Mouse (Mus musculus): Measurements from ENCODE around the gene Ascl2. TPM values are rescaled to one million over a fixed set of nuclear protein-coding genes. Genes with fewer than 3 reads are reported as not detected.

Ascl2 gene
- polyA plus RNA-seq (2016; fragmentation: Nextera tagmentation; extraction: Ambion mirVana) = 0.40 TPM in 1 of 2 replicates, not detected in the other

- Histone ChIP-seq H3K27ac (replicated peaks) (no peak within 1 kb of the TSS), H3K9me3 (no peaks in the 10 kb centered on the region), H3K27me3 (peaks cover 85% of the 10 kb centered on the region), H3K9ac (replicated peaks) (peak within 1 kb of the TSS; percentile 37; the same call in 1 of the 2 replicates), H3K4me2 (replicated peaks) (peak within 1 kb of the TSS; percentile 78), H3K4me1 (peaks cover 27% of the 10 kb centered on the region), H3K36me3 (no peaks in the 10 kb centered on the region), H3K4me3 (peak within 1 kb of the TSS; percentile 42)
- WGBS = 2% methylated on average over 51 of the region's 51 CpGs
- ATAC-seq (ENCODE audit: low FRiP score, low read depth) = peak; percentile 64
Observed at GRCm38 (mm10) chr7:142968809-142969511, at the start of gene Ascl2. Gene Ascl2 (minus strand): TSS chr7:142969264.

- 83% methylated on average over 4 of the region's 4 CpGs for WGBS
- Histone ChIP-seq H3K4me3 (no peak overlapping the region), H3K36me3 (no peaks in the 10 kb centered on the region), H3K27ac (replicated peaks) (no peak overlapping the region), H3K9me3 (no peaks in the 10 kb centered on the region), H3K4me1 (peaks cover 11% of the 10 kb centered on the region), H3K4me2 (replicated peaks) (no peak overlapping the region), H3K27me3 (no peaks in the 10 kb centered on the region), H3K9ac (replicated peaks) (no peak overlapping the region)
- no peak for ATAC-seq (ENCODE audit: low FRiP score, low read depth)
Observed at GRCm38 (mm10) chr7:143017181-143017580, 48.1 kb upstream of the Ascl2 start.

GRCm38 (mm10) chr7:143016424-143017142 is 47.5 kb upstream of the Ascl2 start:
- H3K4me3 ChIP-seq = no peak overlapping the region
- H3K4me1 ChIP-seq = peaks cover 13% of the 10 kb centered on the region
- ATAC-seq (ENCODE audit: low FRiP score, low read depth) = no peak
- no peaks in the 10 kb centered on the region for H3K27me3 ChIP-seq
- no peaks in the 10 kb centered on the region for H3K36me3 ChIP-seq
- no peaks in the 10 kb centered on the region for H3K9me3 ChIP-seq
- 57% methylated on average over 8 of the region's 9 CpGs for WGBS
- H3K27ac ChIP-seq (replicated peaks) = no peak overlapping the region
- no peak overlapping the region for H3K4me2 ChIP-seq (replicated peaks)
- no peak overlapping the region for H3K9ac ChIP-seq (replicated peaks)

- WGBS = 13% methylated on average over 1 of the region's 1 CpGs
Observed at GRCm38 (mm10) chr7:143015755-143016423, 46.8 kb upstream of the Ascl2 start.

GRCm38 (mm10) chr7:143014862-143015659 is 46.0 kb upstream of the Ascl2 start:
- Histone ChIP-seq H3K9ac (replicated peaks) (no peak overlapping the region), H3K4me1 (peaks cover 13% of the 10 kb centered on the region), H3K4me3 (no peak overlapping the region), H3K9me3 (no peaks in the 10 kb centered on the region), H3K27me3 (no peaks in the 10 kb centered on the region), H3K4me2 (replicated peaks) (no peak overlapping the region), H3K27ac (replicated peaks) (no peak overlapping the region), H3K36me3 (no peaks in the 10 kb centered on the region)
- 87% methylated on average over 7 of the region's 7 CpGs for WGBS
- ATAC-seq (ENCODE audit: low FRiP score, low read depth) = no peak

More at GRCm38 (mm10) chr7:143015755-143016423, 46.8 kb upstream of the Ascl2 start:
- no peak overlapping the region for H3K4me2 ChIP-seq (replicated peaks)
- H3K9me3 ChIP-seq = no peaks in the 10 kb centered on the region
- H3K4me1 ChIP-seq = peaks cover 13% of the 10 kb centered on the region
- no peaks in the 10 kb centered on the region for H3K36me3 ChIP-seq
- ATAC-seq (ENCODE audit: low FRiP score, low read depth) = no peak
- no peaks in the 10 kb centered on the region for H3K27me3 ChIP-seq
- H3K9ac ChIP-seq (replicated peaks) = no peak overlapping the region
- no peak overlapping the region for H3K27ac ChIP-seq (replicated peaks)
- no peak overlapping the region for H3K4me3 ChIP-seq

- Histone ChIP-seq H3K27ac (replicated peaks) (no peak overlapping the region), H3K4me2 (replicated peaks) (no peak overlapping the region), H3K9me3 (no peaks in the 10 kb centered on the region), H3K4me3 (no peak overlapping the region), H3K4me1 (peaks cover 17% of the 10 kb centered on the region), H3K36me3 (no peaks in the 10 kb centered on the region), H3K27me3 (no peaks in the 10 kb centered on the region), H3K9ac (replicated peaks) (no peak overlapping the region)
- WGBS = 69% methylated on average over 8 of the region's 8 CpGs
- no peak for ATAC-seq (ENCODE audit: low FRiP score, low read depth)
Observed at GRCm38 (mm10) chr7:143013420-143014178, 44.5 kb upstream of the Ascl2 start.

GRCm38 (mm10) chr7:143012230-143012875 is 43.3 kb upstream of the Ascl2 start:
- no peak overlapping the region for H3K9ac ChIP-seq (replicated peaks)
- H3K4me1 ChIP-seq = peaks cover 22% of the 10 kb centered on the region
- H3K9me3 ChIP-seq = no peaks in the 10 kb centered on the region
- WGBS = 68% methylated on average over 5 of the region's 5 CpGs
- H3K27ac ChIP-seq (replicated peaks) = no peak overlapping the region
- no peaks in the 10 kb centered on the region for H3K36me3 ChIP-seq
- ATAC-seq (ENCODE audit: low FRiP score, low read depth) = no peak
- no peak overlapping the region for H3K4me3 ChIP-seq
- no peaks in the 10 kb centered on the region for H3K27me3 ChIP-seq
- H3K4me2 ChIP-seq (replicated peaks) = no peak overlapping the region

GRCm38 (mm10) chr7:143011226-143011625 is 42.2 kb upstream of the Ascl2 start:
- Histone ChIP-seq H3K27me3 (no peaks in the 10 kb centered on the region), H3K4me1 (peaks cover 19% of the 10 kb centered on the region), H3K4me2 (replicated peaks) (no peak overlapping the region), H3K4me3 (no peak overlapping the region), H3K27ac (replicated peaks) (no peak overlapping the region), H3K9ac (replicated peaks) (no peak overlapping the region), H3K9me3 (no peaks in the 10 kb centered on the region), H3K36me3 (no peaks in the 10 kb centered on the region)
- ATAC-seq (ENCODE audit: low FRiP score, low read depth) = no peak
- 92% methylated on average over 1 of the region's 1 CpGs for WGBS

GRCm38 (mm10) chr7:143009996-143010395 is 40.9 kb upstream of the Ascl2 start:
- Histone ChIP-seq H3K27ac (replicated peaks) (no peak overlapping the region), H3K4me3 (no peak overlapping the region), H3K4me1 (peaks cover 14% of the 10 kb centered on the region), H3K9me3 (no peaks in the 10 kb centered on the region), H3K4me2 (replicated peaks) (no peak overlapping the region), H3K36me3 (no peaks in the 10 kb centered on the region), H3K9ac (replicated peaks) (no peak overlapping the region), H3K27me3 (no peaks in the 10 kb centered on the region)
- ATAC-seq (ENCODE audit: low FRiP score, low read depth) = no peak
- 82% methylated on average over 4 of the region's 4 CpGs for WGBS

GRCm38 (mm10) chr7:143008996-143009665 is 40.1 kb upstream of the Ascl2 start:
- peaks cover 14% of the 10 kb centered on the region for H3K4me1 ChIP-seq
- no peak overlapping the region for H3K4me2 ChIP-seq (replicated peaks)
- H3K9ac ChIP-seq (replicated peaks) = no peak overlapping the region
- H3K27ac ChIP-seq (replicated peaks) = 0 out of 2 replicates have a peak overlapping the region, but pooled peaks have one; percentile 6
- no peaks in the 10 kb centered on the region for H3K9me3 ChIP-seq
- H3K27me3 ChIP-seq = no peaks in the 10 kb centered on the region
- H3K4me3 ChIP-seq = no peak overlapping the region
- no peaks in the 10 kb centered on the region for H3K36me3 ChIP-seq
- no peak for ATAC-seq (ENCODE audit: low FRiP score, low read depth)
- WGBS = 64% methylated on average over 3 of the region's 4 CpGs
